Mouse (Mus musculus) heart, postnatal 0 days (tissue): ENCODE results near the gene Trpv1.

Experiments
- CTCF ChIP-seq: IDR thresholded peaks from 2 replicates; pipeline ENCODE4 v1.5.1; 2016; ENCODE audit warnings: antibody characterized with exemption, control low read depth, low read depth
- EP300 ChIP-seq: IDR thresholded peaks from 2 replicates; pipeline ENCODE4 v1.6.1; 2016; ENCODE audit warnings: antibody characterized with exemption, low read depth

- no peak for TF ChIP-seq CTCF
- TF ChIP-seq EP300, result no peak
Observed at GRCm38 (mm10) chr11:73207621-73208020, 26.5 kb upstream of the Trpv1 start.
